Mouse (Mus musculus) lung, postnatal 0 days (tissue): ENCODE data around the gene Serinc5.

ENCODE experiments used
- CTCF ChIP-seq: IDR thresholded peaks from 2 replicates; pipeline ENCODE4 v1.5.1; 2016; ENCODE audit warnings: antibody characterized with exemption, mild to moderate bottlenecking
- EP300 ChIP-seq: IDR thresholded peaks from 2 replicates; pipeline ENCODE4 v1.6.1; 2016; ENCODE audit warnings: antibody characterized with exemption, mild to moderate bottlenecking, control low read depth

- TF ChIP-seq CTCF: no peak; the same call in 1 of the 2 replicates
- TF ChIP-seq EP300: no peak
Observed at GRCm38 (mm10) chr13:92610311-92611221, at the start of gene Serinc5.
